Mouse (Mus musculus) B cell, adult 2 months (primary cell): Measurements from ENCODE around the gene Heatr1.
A peak's percentile ranks its signal among the peaks of the same experiment; 100 is the strongest.
"Not testable (repeated sequence)": the region's sequence is repeated elsewhere in the genome, so short reads cannot be mapped to it uniquely, and the experiment has no call there.

ENCODE experiments used
- DNase-seq, 2 experiments: peaks; one replicate each; pipeline ENCODE4 v3.0.0; 2022

Heatr1 gene

GRCm38 (mm10) chr13:12456711-12457110 lies 61.9 kb downstream of the Heatr1 start:
- DNase-seq, result no peak

- peak; percentile 84 to 87 for DNase-seq
These were observed 65.6 kb downstream of the Heatr1 start for GRCm38 (mm10) chr13:12460443-12460842.

- DNase-seq, result peak; percentile 96 to 97
These were observed 66.3 kb downstream of the Heatr1 start for GRCm38 (mm10) chr13:12460881-12461729.

DNA sequence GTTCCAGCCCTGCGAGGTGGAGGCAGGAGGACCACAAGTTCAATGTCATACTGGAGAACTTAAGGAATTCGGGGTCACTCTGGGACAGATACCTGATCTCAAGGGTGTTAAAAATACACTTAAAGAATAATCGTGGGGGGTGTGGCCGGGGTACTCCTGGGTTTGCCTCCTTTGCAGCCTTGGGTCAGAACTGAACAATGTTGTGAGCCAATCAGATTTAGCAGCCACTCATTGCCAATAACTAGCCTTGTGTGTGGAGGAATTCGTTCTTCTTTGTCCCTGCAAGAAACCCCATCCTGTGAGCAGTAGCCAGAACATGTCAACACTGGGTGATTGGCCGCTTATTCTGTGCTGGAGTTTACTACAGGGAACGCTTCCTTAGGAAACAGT lies 66.9 kb downstream of the Heatr1 start:
- DNase-seq, result no peak

GRCm38 (mm10) chr13:12462623-12463022 lies 67.8 kb downstream of the Heatr1 start:
- DNase-seq, result no peak

- not testable (repeated sequence) for DNase-seq
These were observed 69.3 kb downstream of the Heatr1 start for GRCm38 (mm10) chr13:12464159-12464558.

DNA sequence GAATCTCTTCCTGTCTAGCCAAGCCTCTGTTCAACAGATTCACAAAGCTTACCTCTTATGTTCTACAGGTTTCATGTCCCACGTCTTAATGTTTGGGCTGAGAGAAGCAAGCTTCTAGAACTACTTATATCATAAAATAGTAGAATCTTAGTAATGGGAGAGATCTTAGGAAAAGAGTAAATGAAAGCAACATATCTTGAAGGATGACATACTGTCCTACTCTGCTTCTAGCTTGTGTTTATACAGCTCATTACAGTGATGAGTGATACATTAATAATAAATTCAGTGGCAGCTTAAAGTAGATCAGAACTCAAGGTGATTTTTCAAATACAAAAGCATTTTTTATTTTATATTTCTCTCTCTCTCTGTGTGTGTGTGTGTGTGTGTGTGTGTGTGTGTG lies 70.0 kb downstream of the Heatr1 start, which contains the start of gene Lgals8:
TSS of gene Lgals8 (minus strand) at position 101 of the 400 bp plus-strand sequence.
- no peak for DNase-seq

DNA sequence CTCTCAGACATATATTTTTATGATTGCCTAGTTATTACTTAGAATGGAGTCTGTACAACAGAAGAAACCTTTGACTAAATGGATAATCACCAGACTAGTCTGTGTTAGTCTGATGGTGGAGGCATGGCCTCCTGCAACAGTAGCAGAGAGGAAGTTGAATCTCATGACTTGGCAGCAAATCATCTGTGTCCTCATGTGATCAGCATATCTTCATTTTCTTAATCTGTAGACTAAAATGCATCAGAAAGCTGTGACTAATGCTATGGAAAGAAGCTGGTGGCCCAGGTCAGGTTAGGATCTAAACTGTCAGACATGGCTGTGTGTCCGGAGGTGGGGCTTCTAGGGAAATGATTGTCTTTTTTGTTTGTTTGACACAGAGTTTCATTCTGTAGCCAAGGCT lies 73.7 kb downstream of the Heatr1 start:
- DNase-seq, result peak; percentile 59 to 69

GRCm38 (mm10) chr13:12473724-12474378 lies 79.0 kb downstream of the Heatr1 start:
- DNase-seq, result peak; percentile 90 to 92

GRCm38 (mm10) chr13:12475239-12475638 lies 80.4 kb downstream of the Heatr1 start:
- DNase-seq, result peak in 1 of 2 experiments; percentile 11

DNA sequence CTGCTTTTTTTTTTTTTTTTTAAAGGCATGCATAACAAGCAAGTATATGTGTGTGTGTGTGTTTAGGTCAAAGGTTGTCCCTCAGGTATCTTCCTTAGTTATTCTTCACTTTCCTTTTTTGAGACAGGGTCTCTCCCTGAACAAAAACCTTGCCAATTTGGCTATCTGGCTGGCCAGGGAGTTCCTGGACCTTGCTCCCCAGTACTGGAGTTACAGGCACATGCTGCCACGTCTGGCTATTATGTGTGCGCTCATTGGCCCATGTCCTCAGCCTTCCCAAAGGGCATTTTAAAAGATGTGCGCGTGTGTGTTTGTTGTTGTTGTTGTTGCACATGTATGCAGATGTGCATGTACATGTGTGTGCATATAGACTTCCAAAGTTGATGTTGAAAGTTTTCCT lies 82.1 kb downstream of the Heatr1 start:
- no peak for DNase-seq

GRCm38 (mm10) chr13:12478301-12478700 lies 83.5 kb downstream of the Heatr1 start:
- no peak for DNase-seq

- DNase-seq, result no peak
These were observed 85.0 kb downstream of the Heatr1 start for GRCm38 (mm10) chr13:12479802-12480201.

DNA sequence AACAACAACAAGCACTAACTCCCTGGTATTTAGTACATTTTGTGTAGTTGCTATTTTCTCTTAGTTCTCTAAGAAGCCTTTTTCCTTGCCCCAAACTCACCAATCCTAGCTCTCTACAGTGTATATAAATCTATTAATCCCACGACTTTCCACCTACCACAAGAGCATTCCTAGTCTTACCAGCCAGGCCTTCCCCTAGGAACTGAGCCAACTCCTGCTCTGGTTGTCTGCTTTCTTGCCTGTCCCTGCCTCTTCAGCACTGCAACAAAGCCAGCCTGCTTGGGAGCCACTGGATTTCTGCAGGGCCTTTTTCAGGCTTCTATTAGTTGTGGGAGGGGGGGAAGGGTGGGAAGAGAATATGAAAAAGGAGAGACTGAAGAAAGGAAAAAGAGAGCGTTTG lies 90.4 kb downstream of the Heatr1 start:
- no peak for DNase-seq

- DNase-seq, result no peak
These were observed 90.8 kb downstream of the Heatr1 start for GRCm38 (mm10) chr13:12485640-12486039.
